Mouse (Mus musculus): ENCODE data around the gene Clec9a. TPM values are rescaled to one million over a fixed set of nuclear protein-coding genes. Genes with fewer than 3 reads are reported as not detected.

Clec9a gene
- polyA plus RNA-seq, 1 experiment, result not detected

- H3K36me3 ChIP-seq (ENCODE audit: control insufficient read depth, insufficient read depth), result no peaks in the 10 kb centered on the region
- H3K4me2 ChIP-seq (ENCODE audit: low read depth), result no peak overlapping the region
- no peak for TF ChIP-seq SRF (IDR thresholded peaks at IDR 0.05; ENCODE audit: control insufficient read depth, insufficient read length, low read depth)
- no peak for TF ChIP-seq USF1 (IDR thresholded peaks at IDR 0.05; ENCODE audit: low read depth)
- TF ChIP-seq CEBPB (IDR thresholded peaks at IDR 0.05; ENCODE audit: insufficient read depth, poor library complexity, severe bottlenecking), result no peak
- no peak for TF ChIP-seq E2F4 (IDR thresholded peaks at IDR 0.05; ENCODE audit: insufficient read depth)
- no peak for TF ChIP-seq POLR2AphosphoS2 (IDR thresholded peaks at IDR 0.05; ENCODE audit: insufficient read length, low read depth)
- TF ChIP-seq POLR2A (IDR thresholded peaks at IDR 0.05; ENCODE audit: insufficient read length, low read depth), result no peak
- no peak for TF ChIP-seq MAX (IDR thresholded peaks at IDR 0.05; ENCODE audit: low read depth)
- no peak for TF ChIP-seq TCF12 (IDR thresholded peaks at IDR 0.05; ENCODE audit: insufficient read depth, poor library complexity, severe bottlenecking)
- H3K4me3 ChIP-seq, result no peak overlapping the region
- H3K79me2 ChIP-seq (ENCODE audit: control insufficient read depth, insufficient read depth), result no peaks in the 10 kb centered on the region
- no peak overlapping the region for H3ac ChIP-seq (ENCODE audit: control insufficient read depth, insufficient read length)
- H3K27me3 ChIP-seq (ENCODE audit: control insufficient read depth, insufficient read depth, insufficient read length), result no peaks in the 10 kb centered on the region
Observed at GRCm38 (mm10) chr6:129472627-129473026, 64.0 kb downstream of the Clec9a start.

Other genes with a start within 250 kb of the Clec9a start
- gene Clec2d, start 228.2 kb upstream of the Clec9a start, polyA plus RNA-seq (2012; fragmentation: generic; extraction: Trizol), result 19.7 TPM
- 0.23 TPM for gene Cd69, start 133.4 kb upstream of the Clec9a start, polyA plus RNA-seq (2012; fragmentation: generic; extraction: Trizol)
- not detected for gene 4922502D21Rik, start 77.1 kb upstream of the Clec9a start, polyA plus RNA-seq (2012; fragmentation: generic; extraction: Trizol)
- not detected for gene Clec12a, start 66.2 kb upstream of the Clec9a start, polyA plus RNA-seq (2012; fragmentation: generic; extraction: Trizol)
- not detected for gene Clec12b, start 23.0 kb upstream of the Clec9a start, polyA plus RNA-seq (2012; fragmentation: generic; extraction: Trizol)
- not detected for gene Clec1b, start 11.6 kb upstream of the Clec9a start, polyA plus RNA-seq (2012; fragmentation: generic; extraction: Trizol)
- gene Clec1a, start 43.1 kb downstream of the Clec9a start, polyA plus RNA-seq (2012; fragmentation: generic; extraction: Trizol), result 0.13 TPM
- gene Olr1, start 98.3 kb downstream of the Clec9a start, polyA plus RNA-seq (2012; fragmentation: generic; extraction: Trizol), result 0.11 TPM
- not detected for gene Tmem52b, start 103.7 kb downstream of the Clec9a start, polyA plus RNA-seq (2012; fragmentation: generic; extraction: Trizol)
- gene Gabarapl1, start 124.3 kb downstream of the Clec9a start, polyA plus RNA-seq (2012; fragmentation: generic; extraction: Trizol), result 53.6 TPM
- not detected for gene Klre1, start 169.0 kb downstream of the Clec9a start, polyA plus RNA-seq (2012; fragmentation: generic; extraction: Trizol)
- not detected for gene Klrd1, start 182.9 kb downstream of the Clec9a start, polyA plus RNA-seq (2012; fragmentation: generic; extraction: Trizol)
- gene Klrk1, start 215.0 kb downstream of the Clec9a start, polyA plus RNA-seq (2012; fragmentation: generic; extraction: Trizol), result not detected
- gene Klrc3, start 234.5 kb downstream of the Clec9a start, polyA plus RNA-seq (2012; fragmentation: generic; extraction: Trizol), result not detected

Data from myocyte (in vitro differentiated cells).